Mouse (Mus musculus): ENCODE data around the gene Ippk. TPM values are rescaled to one million over a fixed set of nuclear protein-coding genes. Genes with fewer than 3 reads are reported as not detected.

The Ippk gene
- polyA plus RNA-seq (2012) = 0.01 and 0.08 TPM in 2 replicates

DNA sequence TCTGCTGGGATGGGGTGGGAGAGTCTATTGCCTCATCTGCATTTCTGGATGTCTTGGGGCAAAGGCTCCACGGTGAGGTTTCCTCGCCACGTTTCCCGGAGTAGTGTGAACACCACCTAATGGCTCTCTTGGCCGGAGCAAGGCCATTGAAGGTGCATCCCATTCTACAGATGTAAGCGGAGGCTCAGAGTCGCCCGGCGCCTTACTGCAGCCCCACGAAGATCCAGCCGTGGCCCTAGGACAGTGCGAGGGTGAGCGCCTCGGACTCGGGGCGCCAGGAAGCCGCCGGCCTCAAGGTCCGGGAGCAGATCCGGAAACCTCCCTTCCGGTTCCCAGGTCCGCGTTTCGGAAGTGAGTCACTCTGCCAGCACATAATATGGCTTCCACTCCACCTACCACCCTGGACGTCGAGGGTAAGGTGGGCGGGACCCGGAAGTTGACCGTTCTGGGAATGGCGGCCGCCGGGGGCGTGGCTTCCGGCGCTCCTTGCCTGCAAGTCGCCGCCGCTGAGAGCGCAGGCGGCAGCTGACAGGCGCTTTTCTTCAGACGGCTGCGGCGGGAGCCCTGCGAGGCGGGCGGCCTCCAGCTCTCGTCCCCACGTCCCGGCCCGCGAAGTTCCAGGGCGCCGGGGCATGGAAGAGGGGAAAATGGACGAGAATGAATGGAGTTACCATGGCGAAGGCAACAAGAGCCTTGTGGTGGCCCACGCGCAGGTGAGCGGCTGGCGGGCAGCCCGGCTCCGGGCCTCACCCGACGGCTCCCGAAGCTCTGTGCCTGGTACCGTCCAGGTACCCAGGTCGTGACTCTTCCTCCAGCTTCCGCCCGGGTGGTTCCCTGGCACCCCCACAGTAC, at the start of gene Ippk:
Gene Ippk (plus strand): TSS at position 496 of the 852 bp plus-strand sequence.
- H3K36me3 ChIP-seq (ENCODE audit: control insufficient read depth) = peaks cover 4% of the 10 kb centered on the region
- peak within 1 kb of the TSS; percentile 91 for H3K4me3 ChIP-seq (replicated peaks)
- peaks cover 32% of the 10 kb centered on the region for H3K4me1 ChIP-seq (ENCODE audit: control insufficient read depth)
- H3K27me3 ChIP-seq (ENCODE audit: control insufficient read depth) = peaks cover 7% of the 10 kb centered on the region; the same call in 1 of the 2 replicates
- H3K9me3 ChIP-seq (ENCODE audit: control insufficient read depth, low read length) = no peaks in the 10 kb centered on the region
- no peak for TF ChIP-seq TAL1 (IDR thresholded peaks at IDR 0.05; ENCODE audit: low read length)
- no peak for TF ChIP-seq GATA1 (IDR thresholded peaks at IDR 0.05; ENCODE audit: low read length)

DNA sequence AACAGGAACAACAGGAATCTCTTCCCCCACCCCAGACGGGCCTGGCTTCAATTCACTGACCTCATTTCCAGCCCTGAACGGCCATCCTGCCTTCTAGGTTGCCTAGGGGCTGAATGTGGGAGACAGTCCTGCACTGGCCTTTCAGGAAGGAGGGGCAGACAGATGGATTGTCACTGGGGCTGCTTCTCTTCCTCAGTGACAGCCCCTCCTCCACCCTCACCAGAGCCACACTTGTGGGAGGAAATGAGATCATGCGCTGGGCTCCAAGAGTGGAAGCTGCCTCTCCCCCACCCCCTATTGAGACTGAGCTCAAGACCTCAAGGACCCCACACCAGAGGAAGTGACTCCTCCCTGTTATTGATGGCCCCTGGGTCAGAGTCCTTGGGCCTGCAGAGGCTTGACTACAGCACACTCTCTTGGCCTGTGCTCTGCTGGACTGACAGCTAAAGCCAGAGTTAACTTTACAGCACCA, 49.6 kb upstream of the Ippk start:
- no peaks in the 10 kb centered on the region for H3K9me3 ChIP-seq (ENCODE audit: control insufficient read depth, low read length)
- no peaks in the 10 kb centered on the region for H3K27me3 ChIP-seq (ENCODE audit: control insufficient read depth)
- H3K4me1 ChIP-seq (ENCODE audit: control insufficient read depth) = peaks cover 23% of the 10 kb centered on the region
- no peak overlapping the region for H3K4me3 ChIP-seq (replicated peaks)
- no peak for TF ChIP-seq TAL1 (IDR thresholded peaks at IDR 0.05; ENCODE audit: low read length)
- no peak for TF ChIP-seq GATA1 (IDR thresholded peaks at IDR 0.05; ENCODE audit: low read length)
- peaks cover 69% of the 10 kb centered on the region for H3K36me3 ChIP-seq (ENCODE audit: control insufficient read depth)

DNA sequence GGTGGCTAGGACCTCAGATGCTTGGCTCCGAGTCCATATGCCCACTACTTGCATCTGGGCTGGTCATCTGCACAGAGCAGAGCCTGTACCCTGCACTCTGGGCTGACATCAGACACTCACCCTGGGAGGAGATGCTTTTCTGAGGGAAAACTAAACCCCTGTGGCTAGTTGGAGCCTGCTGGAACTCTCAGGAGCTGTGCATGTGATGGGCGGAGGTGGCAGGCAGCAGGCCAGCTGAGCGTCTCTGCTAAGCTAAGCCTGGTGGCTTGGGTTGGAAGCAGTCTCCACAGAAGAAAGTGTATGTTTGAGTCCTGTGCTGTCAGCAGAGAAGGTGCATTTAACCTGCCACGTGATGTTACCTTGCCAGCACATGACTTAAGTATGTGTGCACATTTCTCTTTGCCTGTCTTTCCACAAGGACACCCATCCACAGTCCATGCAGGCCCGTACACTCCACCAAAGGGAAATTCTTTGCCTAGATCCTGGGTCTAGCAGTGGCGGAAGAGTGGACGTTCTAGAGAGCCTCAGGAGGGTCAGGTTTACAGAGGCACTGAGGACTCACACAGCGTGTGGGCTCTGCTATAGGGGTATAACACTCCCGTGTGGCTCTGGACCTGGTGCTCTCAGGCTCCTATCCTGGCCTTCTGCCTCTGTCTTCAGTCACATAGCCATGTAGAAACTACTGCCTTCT, 48.5 kb upstream of the Ippk start:
- Histone ChIP-seq H3K4me1 (ENCODE audit: control insufficient read depth) (peaks cover 19% of the 10 kb centered on the region), H3K27me3 (ENCODE audit: control insufficient read depth) (no peaks in the 10 kb centered on the region), H3K4me3 (replicated peaks) (no peak overlapping the region), H3K9me3 (ENCODE audit: control insufficient read depth, low read length) (no peaks in the 10 kb centered on the region), H3K36me3 (ENCODE audit: control insufficient read depth) (peaks cover 79% of the 10 kb centered on the region)
- TF ChIP-seq TAL1 (IDR thresholded peaks at IDR 0.05; ENCODE audit: low read length) = no peak
- TF ChIP-seq GATA1 (IDR thresholded peaks at IDR 0.05; ENCODE audit: low read length) = no peak

DNA sequence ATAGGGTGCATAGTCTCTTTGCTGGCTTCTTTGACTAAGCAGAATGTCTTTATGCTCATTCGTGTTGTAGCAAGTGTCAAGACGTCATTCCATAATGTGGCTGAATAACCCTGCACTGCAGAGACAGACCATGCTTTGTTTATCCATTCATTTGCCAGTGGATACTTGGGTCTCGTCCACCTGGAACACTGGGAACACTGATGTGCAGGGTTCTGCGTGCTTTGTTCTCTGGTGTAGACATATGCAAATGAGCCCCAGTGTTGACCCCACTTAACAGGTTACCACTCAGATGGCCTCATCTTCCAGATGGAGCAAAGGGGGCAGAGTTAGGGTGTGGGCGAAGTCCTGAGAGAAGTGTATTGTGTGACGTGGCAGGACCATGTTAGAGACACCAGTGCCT, 46.7 kb upstream of the Ippk start:
- H3K4me1 ChIP-seq (ENCODE audit: control insufficient read depth) = peaks cover 6% of the 10 kb centered on the region
- no peaks in the 10 kb centered on the region for H3K9me3 ChIP-seq (ENCODE audit: control insufficient read depth, low read length)
- H3K4me3 ChIP-seq (replicated peaks) = no peak overlapping the region
- peaks cover 88% of the 10 kb centered on the region for H3K36me3 ChIP-seq (ENCODE audit: control insufficient read depth)
- TF ChIP-seq TAL1 (IDR thresholded peaks at IDR 0.05; ENCODE audit: low read length) (no peak), GATA1 (IDR thresholded peaks at IDR 0.05; ENCODE audit: low read length) (no peak)
- H3K27me3 ChIP-seq (ENCODE audit: control insufficient read depth) = no peaks in the 10 kb centered on the region

DNA sequence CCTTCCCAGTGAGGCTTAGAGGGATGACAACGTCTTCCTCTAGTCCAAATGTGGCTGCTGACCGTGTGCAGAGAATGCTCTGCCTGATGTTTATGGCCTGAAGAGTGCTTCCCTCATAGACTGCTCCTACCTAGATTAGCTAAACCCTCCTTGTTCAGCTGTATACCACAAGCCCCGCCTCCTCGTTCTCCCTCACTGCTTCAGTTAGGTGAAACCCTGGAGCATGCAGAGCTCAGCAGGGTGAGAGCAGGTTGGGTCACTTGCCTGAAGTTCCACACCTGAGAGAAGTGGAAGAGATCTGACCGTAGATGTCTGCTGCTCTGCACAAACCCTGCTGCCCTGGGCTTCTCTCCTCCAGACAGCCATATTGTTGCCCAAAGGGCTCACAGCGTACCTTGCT, 46.3 kb upstream of the Ippk start:
- H3K4me1 ChIP-seq (ENCODE audit: control insufficient read depth) = peaks cover 6% of the 10 kb centered on the region
- TF ChIP-seq GATA1 (IDR thresholded peaks at IDR 0.05; ENCODE audit: low read length) (no peak), TAL1 (IDR thresholded peaks at IDR 0.05; ENCODE audit: low read length) (no peak)
- H3K4me3 ChIP-seq (replicated peaks) = no peak overlapping the region
- no peaks in the 10 kb centered on the region for H3K27me3 ChIP-seq (ENCODE audit: control insufficient read depth)
- H3K9me3 ChIP-seq (ENCODE audit: control insufficient read depth, low read length) = no peaks in the 10 kb centered on the region
- H3K36me3 ChIP-seq (ENCODE audit: control insufficient read depth) = peaks cover 88% of the 10 kb centered on the region

DNA sequence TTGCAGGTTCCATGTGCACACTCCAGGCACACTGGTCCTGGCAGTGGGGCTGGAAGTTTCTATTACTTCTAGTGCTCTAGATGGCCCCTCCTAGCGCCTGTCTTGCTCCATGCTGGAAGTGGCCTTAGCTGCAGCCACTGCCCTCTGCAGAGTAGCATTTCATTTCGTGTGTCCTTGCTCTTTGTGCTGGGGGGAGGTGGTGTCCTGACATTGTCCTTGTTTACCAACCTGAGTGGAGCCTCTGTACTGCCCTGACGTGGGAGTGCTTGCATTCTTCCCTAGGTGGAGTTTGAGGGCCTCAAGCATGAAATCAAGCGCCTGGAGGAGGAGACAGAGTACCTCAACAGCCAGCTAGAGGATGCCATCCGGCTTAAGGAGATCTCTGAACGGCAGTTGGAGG, 43.4 kb upstream of the Ippk start:
- H3K27me3 ChIP-seq (ENCODE audit: control insufficient read depth) = no peaks in the 10 kb centered on the region
- H3K4me3 ChIP-seq (replicated peaks) = no peak overlapping the region
- H3K36me3 ChIP-seq (ENCODE audit: control insufficient read depth) = peaks cover 88% of the 10 kb centered on the region
- TF ChIP-seq GATA1 (IDR thresholded peaks at IDR 0.05; ENCODE audit: low read length) (no peak), TAL1 (IDR thresholded peaks at IDR 0.05; ENCODE audit: low read length) (no peak)
- H3K9me3 ChIP-seq (ENCODE audit: control insufficient read depth, low read length) = no peaks in the 10 kb centered on the region
- H3K4me1 ChIP-seq (ENCODE audit: control insufficient read depth) = peaks cover 6% of the 10 kb centered on the region

DNA sequence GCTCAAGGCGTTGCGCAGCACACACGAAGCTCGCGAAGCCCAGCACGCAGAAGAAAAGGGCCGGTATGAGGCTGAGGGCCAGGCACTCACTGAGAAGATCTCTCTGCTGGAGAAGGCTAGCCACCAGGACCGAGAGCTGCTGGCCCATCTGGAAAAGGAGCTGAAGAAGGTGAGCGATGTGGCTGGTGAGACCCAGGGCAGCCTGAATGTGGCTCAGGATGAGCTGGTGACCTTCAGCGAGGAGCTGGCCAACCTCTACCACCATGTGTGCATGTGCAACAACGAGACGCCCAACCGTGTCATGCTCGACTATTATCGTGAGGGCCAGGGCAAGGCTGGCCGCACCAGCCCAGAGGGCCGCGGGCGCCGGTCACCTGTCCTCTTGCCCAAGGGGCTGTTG, 41.7 kb upstream of the Ippk start:
- Histone ChIP-seq H3K4me3 (replicated peaks) (no peak overlapping the region), H3K4me1 (ENCODE audit: control insufficient read depth) (peaks cover 6% of the 10 kb centered on the region), H3K36me3 (ENCODE audit: control insufficient read depth) (peaks cover 100% of the 10 kb centered on the region), H3K27me3 (ENCODE audit: control insufficient read depth) (no peaks in the 10 kb centered on the region), H3K9me3 (ENCODE audit: control insufficient read depth, low read length) (no peaks in the 10 kb centered on the region)
- no peak for TF ChIP-seq GATA1 (IDR thresholded peaks at IDR 0.05; ENCODE audit: low read length)
- no peak for TF ChIP-seq TAL1 (IDR thresholded peaks at IDR 0.05; ENCODE audit: low read length)

DNA sequence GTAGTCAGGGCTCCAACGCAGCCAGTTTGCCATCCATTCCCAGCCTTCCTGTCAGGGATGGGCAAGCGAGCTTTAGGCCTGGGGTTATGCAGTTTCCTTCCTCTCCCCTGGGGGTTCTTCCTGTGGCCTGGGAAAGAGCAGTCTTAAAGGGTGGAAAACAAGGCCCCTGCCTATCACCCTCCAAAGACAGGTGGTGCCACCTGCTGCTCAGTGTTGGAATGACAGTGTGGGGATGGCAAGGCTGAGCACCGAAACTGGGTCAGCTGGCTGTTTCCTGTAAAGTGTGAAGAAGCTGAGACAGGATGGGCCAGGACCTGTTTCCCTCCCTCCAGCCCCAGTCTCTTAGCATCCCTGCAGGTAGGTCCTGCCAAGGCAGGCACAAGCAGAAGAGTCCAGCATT, 39.8 kb upstream of the Ippk start:
- H3K9me3 ChIP-seq (ENCODE audit: control insufficient read depth, low read length) = no peaks in the 10 kb centered on the region
- no peak overlapping the region for H3K4me3 ChIP-seq (replicated peaks)
- no peaks in the 10 kb centered on the region for H3K4me1 ChIP-seq (ENCODE audit: control insufficient read depth)
- H3K27me3 ChIP-seq (ENCODE audit: control insufficient read depth) = no peaks in the 10 kb centered on the region
- TF ChIP-seq GATA1 (IDR thresholded peaks at IDR 0.05; ENCODE audit: low read length) (no peak), TAL1 (IDR thresholded peaks at IDR 0.05; ENCODE audit: low read length) (no peak)
- H3K36me3 ChIP-seq (ENCODE audit: control insufficient read depth) = peaks cover 98% of the 10 kb centered on the region

DNA sequence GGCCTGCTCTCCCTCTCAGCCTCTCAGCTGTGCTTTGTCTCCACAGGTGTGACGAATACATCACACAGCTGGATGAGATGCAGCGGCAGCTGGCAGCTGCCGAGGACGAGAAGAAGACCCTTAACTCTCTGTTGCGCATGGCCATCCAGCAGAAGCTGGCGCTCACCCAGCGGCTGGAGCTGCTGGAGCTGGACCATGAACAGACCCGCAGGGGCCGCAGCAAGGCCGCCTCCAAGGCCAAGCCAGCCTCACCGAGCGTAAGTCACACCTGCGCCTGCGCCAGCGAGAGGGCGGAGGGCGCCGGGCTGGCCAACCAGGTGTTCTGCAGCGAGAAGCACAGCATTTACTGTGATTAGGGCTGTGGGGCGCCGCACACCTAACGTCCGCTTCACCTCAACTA, 38.1 kb upstream of the Ippk start:
- H3K27me3 ChIP-seq (ENCODE audit: control insufficient read depth) = no peaks in the 10 kb centered on the region
- no peak overlapping the region for H3K4me3 ChIP-seq (replicated peaks)
- peaks cover 88% of the 10 kb centered on the region for H3K36me3 ChIP-seq (ENCODE audit: control insufficient read depth)

More for the DNA sequence above, 38.1 kb upstream of the Ippk start:
- no peak for TF ChIP-seq GATA1 (IDR thresholded peaks at IDR 0.05; ENCODE audit: low read length)
- no peaks in the 10 kb centered on the region for H3K4me1 ChIP-seq (ENCODE audit: control insufficient read depth)
- no peaks in the 10 kb centered on the region for H3K9me3 ChIP-seq (ENCODE audit: control insufficient read depth, low read length)

Measured in erythroblast, embryonic 14.5 days (primary cell).